Mouse (Mus musculus) intestine, embryonic 14.5 days (tissue): Measurements from ENCODE around the gene Cd5l. TPM values are rescaled to one million over a fixed set of nuclear protein-coding genes. Genes with fewer than 3 reads are reported as not detected.
"Not testable (repeated sequence)": the region's sequence is repeated elsewhere in the genome, so short reads cannot be mapped to it uniquely, and the experiment has no call there.

ENCODE experiments used
- ATAC-seq: fragments of 200-750 bp; cut with Nextera tagmentation; replicated peaks from 2 replicates; pipeline ENCODE4 v1.8.0; 2017; ENCODE audit warnings: low read depth, moderate number of reproducible peaks, moderate TSS enrichment, moderate library complexity; ENCODE audit not compliant: low FRiP score, low TSS enrichment
- DNase-seq: peaks from one replicate; pipeline ENCODE4 v3.0.0-alpha.2; 2018; ENCODE audit warnings: low spot score
- H3K27ac ChIP-seq: fragments of 300-500 bp; sonication (generic); 2 replicates; pipeline ENCODE4 v1.5.1; 2014; ENCODE audit warnings: low read depth, mild to moderate bottlenecking, control low read depth
- H3K27me3 ChIP-seq: fragments of 300-500 bp; sonication (generic); replicated peaks from 2 replicates; pipeline ENCODE4 v1.6.1; 2014; ENCODE audit warnings: low read length, control low read depth; ENCODE audit not compliant: control insufficient read depth, insufficient read depth
- H3K36me3 ChIP-seq: fragments of 300-500 bp; sonication (generic); 2 replicates; pipeline ENCODE4 v1.6.1; 2014; ENCODE audit warnings: low read length, control low read depth; ENCODE audit not compliant: control insufficient read depth, insufficient read depth
- H3K4me1 ChIP-seq: fragments of 300-500 bp; sonication (generic); replicated peaks from 2 replicates; pipeline ENCODE4 v1.6.1; 2014; ENCODE audit warnings: low read length, control low read depth, mixed read lengths; ENCODE audit not compliant: control insufficient read depth, insufficient read depth
- H3K4me2 ChIP-seq: fragments of 300-500 bp; sonication (generic); 2 replicates; pipeline ENCODE4 v1.6.1; 2014; ENCODE audit warnings: low read length
- H3K4me3 ChIP-seq: fragments of 300-500 bp; sonication (generic); 2 replicates; pipeline ENCODE4 v1.5.1; 2014; ENCODE audit warnings: low read depth, low read length, control low read depth, mixed read lengths
- H3K9ac ChIP-seq: fragments of 300-500 bp; sonication (generic); 2 replicates; pipeline ENCODE4 v1.6.1; 2014; ENCODE audit warnings: mild to moderate bottlenecking, low read length
- H3K9me3 ChIP-seq: fragments of 300-500 bp; sonication (generic); 2 replicates; pipeline ENCODE4 v1.6.1; 2016; ENCODE audit warnings: low read length, control low read depth; ENCODE audit not compliant: control insufficient read depth
- WGBS: fragments of 180-500 bp; shearing (Covaris S2); extraction: QIAGEN DNeasy Blood & Tissue Kit; methylation state at CpG from one replicate; pipeline ENCODE4 v1.1.7; 2014; 5-methylcytosine and 5-hydroxymethylcytosine counted together
- polyA plus RNA-seq: library from polyadenylated mRNA; unstranded; fragments of >200 nt; fragmentation: Nextera tagmentation; extraction: Ambion mirVana; gene quantifications from 2 replicates; pipeline ENCODE4 v1.2.1, GENCODE M21; 2014

Gene Cd5l
- polyA plus RNA-seq, 1 experiment from 2014 or later: 0.11 TPM

DNA sequence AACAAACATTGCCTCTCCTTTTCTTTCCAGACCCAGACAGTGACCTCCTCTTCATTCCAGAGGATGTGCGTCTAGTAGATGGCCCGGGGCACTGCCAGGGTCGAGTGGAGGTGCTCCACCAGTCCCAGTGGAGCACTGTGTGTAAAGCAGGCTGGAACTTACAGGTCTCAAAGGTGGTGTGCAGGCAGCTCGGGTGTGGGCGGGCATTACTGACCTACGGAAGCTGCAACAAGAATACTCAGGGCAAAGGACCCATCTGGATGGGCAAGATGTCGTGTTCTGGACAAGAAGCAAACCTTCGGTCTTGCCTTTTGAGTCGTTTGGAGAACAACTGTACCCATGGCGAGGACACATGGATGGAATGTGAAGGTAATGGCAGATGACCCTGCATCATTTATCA lies 9.8 kb downstream of the Cd5l start:
- no peaks in the 10 kb centered on the region for H3K9me3 ChIP-seq
- H3K27me3 ChIP-seq: no peaks in the 10 kb centered on the region
- no peaks in the 10 kb centered on the region for H3K4me1 ChIP-seq
- no peak overlapping the region for H3K27ac ChIP-seq
- H3K4me3 ChIP-seq: no peak overlapping the region
- no peak overlapping the region for H3K4me2 ChIP-seq
- no peaks in the 10 kb centered on the region for H3K36me3 ChIP-seq
- ATAC-seq (no peak), DNase-seq (no peak)
- H3K9ac ChIP-seq: no peak overlapping the region
- 82% methylated on average over 10 of the region's 10 CpGs for WGBS

DNA sequence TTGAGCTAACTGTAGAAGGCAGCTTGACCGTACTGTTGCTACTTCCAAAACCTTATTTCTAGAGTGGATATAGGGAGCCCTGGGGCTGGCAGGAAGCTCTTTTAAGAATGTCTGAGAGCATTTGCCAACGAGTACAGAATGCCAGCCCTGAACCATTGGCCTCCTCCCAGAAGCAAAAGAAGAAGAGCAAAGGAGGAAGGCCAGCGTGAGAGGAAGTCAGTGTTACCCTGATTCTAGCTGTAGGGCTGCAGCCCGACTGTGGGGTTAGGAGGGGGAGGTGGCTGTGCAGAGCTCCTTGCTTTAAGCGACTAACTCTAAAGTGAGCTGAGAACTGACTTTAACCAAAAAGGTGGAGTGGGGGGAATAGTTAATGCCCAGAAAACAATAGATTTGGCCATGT lies 11.5 kb downstream of the Cd5l start:
- Histone ChIP-seq H3K4me1 (no peaks in the 10 kb centered on the region), H3K36me3 (no peaks in the 10 kb centered on the region), H3K4me3 (no peak overlapping the region), H3K27me3 (no peaks in the 10 kb centered on the region), H3K4me2 (no peak overlapping the region), H3K27ac (no peak overlapping the region), H3K9me3 (no peaks in the 10 kb centered on the region), H3K9ac (no peak overlapping the region)
- DNase-seq (no peak), ATAC-seq (no peak)
- WGBS: 73% methylated on average over 5 of the region's 5 CpGs

DNA sequence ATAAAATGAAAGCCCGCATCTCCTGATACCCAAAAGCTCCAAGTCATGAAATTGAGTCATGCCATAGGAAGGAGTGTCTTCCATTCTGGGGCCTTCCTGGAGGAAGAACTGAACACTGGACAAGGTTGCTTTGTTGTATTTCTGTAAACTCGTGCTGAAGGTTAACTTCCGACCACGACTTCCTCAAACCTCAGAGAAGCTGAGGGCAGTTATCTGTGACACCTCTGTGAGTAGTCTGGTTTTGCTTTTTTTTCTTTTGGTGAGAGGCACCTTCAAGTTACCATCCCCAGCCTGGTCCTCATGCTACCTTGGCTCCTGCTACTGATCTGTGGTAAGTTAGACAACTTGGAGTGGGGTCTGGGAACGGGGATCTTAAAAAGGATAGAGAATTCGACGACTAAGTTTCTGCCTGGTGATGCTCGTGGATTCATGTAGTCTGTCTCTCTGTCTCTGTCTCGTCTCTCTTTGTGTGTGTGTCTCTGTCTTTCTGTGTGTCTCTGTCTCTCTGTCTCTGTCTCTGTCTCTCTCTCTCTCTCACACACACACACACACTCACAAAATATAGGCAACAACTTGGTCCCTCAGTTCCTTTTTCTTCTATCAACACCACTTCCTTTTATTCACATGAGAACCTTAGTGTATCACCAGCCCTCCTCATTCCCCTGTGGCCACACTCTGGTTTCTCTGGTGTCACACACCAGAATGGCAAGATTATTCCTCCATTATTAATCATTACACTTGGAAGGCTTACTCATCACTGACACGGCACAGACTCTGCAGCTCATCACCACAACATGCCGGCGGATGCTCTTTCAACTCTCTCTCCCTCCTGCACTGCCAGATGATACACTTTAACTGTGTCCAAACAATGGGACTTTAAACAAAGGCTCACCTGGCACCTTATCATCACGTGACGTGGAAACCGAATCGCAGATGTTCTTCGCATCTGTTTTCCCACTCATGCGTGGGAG lies 18.8 kb downstream of the Cd5l start, which contains the start of gene Fcrl1:
Fcrl1 (plus strand) TSS at position 193 of the 971 bp plus-strand sequence.
- H3K4me1 ChIP-seq: no peaks in the 10 kb centered on the region
- no peaks in the 10 kb centered on the region for H3K27me3 ChIP-seq
- no peak within 1 kb of the TSS for H3K4me3 ChIP-seq
- 67% methylated on average over 18 of the region's 18 CpGs for whole genome bisulfite sequencing
- H3K9ac ChIP-seq: no peak within 1 kb of the TSS
- no peak within 1 kb of the TSS for H3K27ac ChIP-seq
- H3K4me2 ChIP-seq: peak within 1 kb of the TSS; percentile 20; the same call in 1 of the 2 replicates
- H3K9me3 ChIP-seq: no peaks in the 10 kb centered on the region
- H3K36me3 ChIP-seq: no peaks in the 10 kb centered on the region
- DNase-seq: no peak
- ATAC-seq: no peak

DNA sequence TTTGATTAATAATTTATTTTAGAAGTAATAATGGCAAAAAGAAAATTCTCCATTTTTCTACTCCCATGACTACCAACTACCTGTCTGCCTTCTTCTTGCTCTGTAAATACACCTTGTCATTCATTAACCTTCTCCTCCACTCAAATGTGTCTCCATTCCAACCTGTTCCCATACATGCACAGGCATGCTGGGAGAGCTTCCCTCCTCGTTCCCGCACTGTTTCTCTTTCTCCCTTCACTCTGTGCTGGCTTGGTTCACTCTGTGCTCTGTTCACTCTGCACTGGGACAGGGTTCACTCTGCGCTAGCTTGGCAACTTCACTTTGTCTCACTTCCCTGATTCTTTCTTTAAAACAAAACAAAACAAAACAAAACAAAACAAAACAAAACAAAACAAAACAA lies 19.5 kb downstream of the Cd5l start:
- H3K4me2 ChIP-seq: peak overlapping the region; percentile 20; the same call in 1 of the 2 replicates
- WGBS: 48% methylated on average over 3 of the region's 3 CpGs
- H3K9ac ChIP-seq: no peak overlapping the region
- no peaks in the 10 kb centered on the region for H3K9me3 ChIP-seq
- H3K4me1 ChIP-seq: no peaks in the 10 kb centered on the region
- ATAC-seq: no peak
- DNase-seq: no peak
- no peak overlapping the region for H3K4me3 ChIP-seq
- no peaks in the 10 kb centered on the region for H3K36me3 ChIP-seq
- no peaks in the 10 kb centered on the region for H3K27me3 ChIP-seq
- no peak overlapping the region for H3K27ac ChIP-seq

DNA sequence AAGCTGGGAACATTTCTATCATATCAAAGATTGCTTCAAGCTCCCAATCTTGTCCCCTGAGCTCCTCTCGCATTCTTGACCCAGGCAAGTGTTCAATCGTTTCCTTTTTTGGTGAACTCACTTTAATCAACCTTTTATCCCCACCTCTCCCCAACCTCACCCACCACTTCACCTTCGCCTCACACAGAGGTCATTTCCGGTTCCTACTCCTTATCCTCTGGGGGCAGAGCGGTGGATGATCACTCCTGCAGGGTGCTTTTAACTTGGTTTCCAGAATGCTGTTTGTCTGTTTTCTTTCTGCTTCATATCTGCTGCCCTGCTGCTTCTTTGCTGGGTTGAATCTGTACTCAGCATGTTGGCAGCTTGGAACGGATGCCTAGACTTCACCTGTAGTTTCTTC lies 20.0 kb downstream of the Cd5l start:
- Histone ChIP-seq H3K4me3 (no peak overlapping the region), H3K9me3 (no peaks in the 10 kb centered on the region)
- no peak for DNase-seq

DNA sequence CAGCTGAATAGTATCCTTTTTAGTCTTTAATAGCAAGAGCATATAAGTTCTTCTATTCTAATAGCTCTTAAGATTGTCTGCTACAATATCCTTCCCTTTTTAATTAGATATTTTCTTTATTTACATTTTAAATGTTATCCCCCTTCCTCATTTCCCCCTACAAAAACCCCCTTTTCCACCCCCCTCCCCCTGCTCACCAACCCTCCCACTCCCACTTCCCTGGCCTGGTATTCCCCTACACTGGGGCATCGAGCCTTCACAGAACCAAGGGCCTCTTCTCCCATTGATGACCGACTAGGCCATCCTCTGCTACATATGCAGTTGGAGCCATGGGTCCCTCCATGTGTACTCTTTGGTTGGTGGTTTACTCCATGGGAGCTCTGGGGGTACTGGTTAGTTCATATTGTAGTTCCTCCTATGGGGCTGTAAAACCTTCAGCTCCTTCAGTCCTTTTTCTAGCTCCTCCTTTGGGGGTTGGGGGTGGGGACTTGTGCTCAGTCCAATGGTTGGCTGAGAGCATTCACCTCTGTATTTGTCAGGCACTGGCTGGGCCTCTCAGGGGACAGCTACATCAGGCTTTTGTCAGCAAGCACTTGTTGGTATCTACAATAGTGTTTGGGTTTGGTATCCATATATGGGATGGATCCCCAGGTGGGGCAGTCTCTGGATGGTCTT lies 22.1 kb downstream of the Cd5l start:
- DNase-seq, ATAC-seq, H3K27ac ChIP-seq, H3K36me3 ChIP-seq, H3K9ac ChIP-seq, H3K9me3 ChIP-seq, H3K4me1 ChIP-seq, H3K27me3 ChIP-seq, H3K4me2 ChIP-seq, H3K4me3 ChIP-seq: not testable (repeated sequence)
- WGBS: 80% methylated on average over 2 of the region's 2 CpGs

More for the DNA sequence above, 20.0 kb downstream of the Cd5l start:
- Histone ChIP-seq H3K4me1 (no peaks in the 10 kb centered on the region), H3K27me3 (no peaks in the 10 kb centered on the region), H3K9ac (no peak overlapping the region), H3K36me3 (no peaks in the 10 kb centered on the region), H3K27ac (no peak overlapping the region), H3K4me2 (no peak overlapping the region)
- ATAC-seq: no peak
- WGBS: 61% methylated on average over 6 of the region's 6 CpGs

DNA sequence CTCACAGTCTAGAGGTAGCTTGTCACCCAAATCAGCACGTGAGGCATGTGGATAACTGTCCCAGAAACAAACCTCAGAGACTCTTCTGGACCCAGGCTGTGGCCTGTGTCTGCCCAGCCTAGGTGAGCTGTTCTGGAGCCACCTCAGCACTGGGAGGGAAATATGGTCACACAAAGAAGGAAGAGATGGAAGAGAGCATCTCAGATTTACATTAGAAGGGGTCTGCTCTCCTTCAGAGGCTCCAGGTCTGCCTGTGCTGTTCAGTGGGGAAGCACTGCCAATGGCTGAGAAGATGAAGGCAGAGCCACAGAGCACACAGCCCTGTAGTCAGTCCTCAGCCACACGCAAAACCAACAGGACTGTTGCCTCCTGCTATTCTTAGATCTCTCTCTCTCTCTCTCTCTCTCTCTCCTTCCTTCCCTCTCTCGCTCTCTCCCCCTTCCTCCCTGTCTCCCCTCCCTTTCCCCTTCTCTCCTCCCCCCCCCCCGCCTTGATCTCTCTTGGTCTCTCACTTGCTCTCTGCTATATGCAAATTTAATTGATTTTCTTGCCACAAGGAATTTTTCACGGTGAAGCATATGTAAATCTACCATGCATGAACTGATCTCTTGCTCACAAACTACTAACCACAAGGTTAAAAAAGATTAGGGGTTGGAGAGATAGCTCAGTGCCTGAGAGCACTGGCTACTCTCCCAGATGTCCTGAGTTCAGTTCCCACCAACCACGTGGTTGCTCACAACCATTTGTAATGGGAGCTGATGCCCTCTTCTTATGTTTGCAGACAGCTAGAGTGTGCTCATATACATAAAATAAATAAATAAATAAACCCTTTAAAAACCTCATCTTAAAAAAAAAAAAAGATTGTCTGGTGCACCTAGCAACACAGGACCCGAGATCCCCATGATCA lies 24.4 kb downstream of the Cd5l start:
- Histone ChIP-seq H3K27me3 (no peaks in the 10 kb centered on the region), H3K9ac (no peak overlapping the region), H3K36me3 (no peaks in the 10 kb centered on the region), H3K27ac (no peak overlapping the region), H3K9me3 (no peaks in the 10 kb centered on the region), H3K4me2 (no peak overlapping the region), H3K4me1 (no peaks in the 10 kb centered on the region), H3K4me3 (no peak overlapping the region)
- ATAC-seq (no peak), DNase-seq (no peak)
- 71% methylated on average over 6 of the region's 7 CpGs for WGBS

DNA sequence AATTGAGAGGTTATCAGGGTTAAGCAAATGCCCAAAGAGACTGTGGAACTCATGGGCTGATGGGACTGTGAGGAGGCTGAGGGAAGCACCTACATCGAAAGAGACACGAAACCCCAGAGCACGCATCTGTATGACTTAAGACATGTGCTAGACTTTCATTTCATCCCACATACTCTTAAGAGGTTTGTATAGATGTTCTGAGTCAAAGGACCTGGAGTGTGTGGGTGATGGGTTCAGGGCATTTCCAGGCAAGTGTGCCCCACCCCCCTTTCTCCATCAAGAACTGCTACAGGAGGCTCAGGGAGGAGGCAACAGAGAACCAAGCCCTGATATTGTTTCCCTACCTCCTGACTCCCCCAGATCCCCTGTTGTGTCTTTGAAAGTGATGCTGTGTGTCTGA lies 25.6 kb downstream of the Cd5l start:
- 88% methylated on average over 3 of the region's 3 CpGs for WGBS
- no peak for ATAC-seq

More for the DNA sequence above, 25.6 kb downstream of the Cd5l start:
- H3K4me3 ChIP-seq: no peak overlapping the region
- H3K9ac ChIP-seq: no peak overlapping the region
- H3K4me2 ChIP-seq: no peak overlapping the region
- H3K27me3 ChIP-seq: no peaks in the 10 kb centered on the region
- H3K36me3 ChIP-seq: no peaks in the 10 kb centered on the region
- no peaks in the 10 kb centered on the region for H3K9me3 ChIP-seq
- no peaks in the 10 kb centered on the region for H3K4me1 ChIP-seq
- no peak for DNase-seq
- no peak overlapping the region for H3K27ac ChIP-seq
